Mouse (Mus musculus) olfactory bulb, adult 2 months (tissue): Measurements from ENCODE around the gene Tmem168.

ENCODE experiments used
- CTCF ChIP-seq: fragments of 200-500 bp; IDR thresholded peaks from 2 replicates; pipeline ENCODE4 v1.5.1; 2012; ENCODE audit warnings: low read depth, mild to moderate bottlenecking, low read length, moderate library complexity; ENCODE audit not compliant: insufficient read depth
- POLR2A ChIP-seq: fragments of 200-500 bp; IDR thresholded peaks from 2 replicates; pipeline ENCODE4 v1.6.1; 2012; ENCODE audit warnings: mild to moderate bottlenecking, low read depth, low read length, moderate library complexity; ENCODE audit not compliant: insufficient read depth

DNA sequence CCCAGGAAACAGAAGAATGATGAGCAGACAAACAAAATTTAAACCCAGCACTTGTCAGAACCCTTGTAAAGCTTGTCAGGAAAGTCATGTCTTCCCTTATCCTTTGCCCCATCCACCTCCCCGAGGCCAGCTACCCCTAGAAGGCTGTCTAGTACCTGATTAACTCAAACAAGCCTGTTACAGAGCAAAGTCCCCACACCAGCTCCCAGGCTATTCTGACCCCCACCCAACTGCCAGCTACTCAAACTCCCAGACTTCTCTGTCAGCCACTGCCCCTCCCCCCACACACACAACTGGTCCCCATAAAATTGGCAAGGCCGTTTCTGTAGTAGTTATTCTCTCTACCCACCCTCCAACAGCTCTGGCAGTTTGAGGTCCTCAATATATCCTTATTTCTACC, 21.3 kb downstream of the Tmem168 start:
- TF ChIP-seq CTCF (no peak), POLR2A (no peak)
